Mouse (Mus musculus) midbrain, embryonic 16.5 days (tissue): ENCODE results near the gene Trappc4. TPM values are rescaled to one million over a fixed set of nuclear protein-coding genes. Genes with fewer than 3 reads are reported as not detected.
"Not testable (repeated sequence)": the region's sequence is repeated elsewhere in the genome, so short reads cannot be mapped to it uniquely, and the experiment has no call there.

Experiments used
- ATAC-seq: fragments of 200-750 bp; cut with Nextera tagmentation; 2 replicates; pipeline ENCODE4 v1.8.0; 2017; ENCODE audit warnings: moderate TSS enrichment
- H3K27ac ChIP-seq: fragments of 300-500 bp; sonication (generic); 2 replicates; pipeline ENCODE4 v1.5.1; 2014; ENCODE audit warnings: mild to moderate bottlenecking, low read length, mixed read lengths
- H3K27me3 ChIP-seq: fragments of 300-500 bp; sonication (generic); 2 replicates; pipeline ENCODE4 v1.6.1; 2014; ENCODE audit warnings: low read depth, low read length, mixed read lengths; ENCODE audit not compliant: control insufficient read depth, insufficient read depth
- H3K36me3 ChIP-seq: fragments of 300-500 bp; sonication (generic); 2 replicates; pipeline ENCODE4 v1.6.1; 2014; ENCODE audit warnings: mild to moderate bottlenecking, low read length, moderate library complexity, mixed read lengths; ENCODE audit not compliant: control insufficient read depth, insufficient read depth
- H3K4me1 ChIP-seq: fragments of 300-500 bp; sonication (generic); 2 replicates; pipeline ENCODE4 v1.6.1; 2014; ENCODE audit warnings: mild to moderate bottlenecking, low read length, mixed read lengths; ENCODE audit not compliant: control insufficient read depth, insufficient read depth
- H3K4me2 ChIP-seq: fragments of 300-500 bp; sonication (generic); 2 replicates; pipeline ENCODE4 v1.6.1; 2014; ENCODE audit warnings: mild to moderate bottlenecking, low read length, mixed read lengths
- H3K4me3 ChIP-seq: fragments of 300-500 bp; sonication (generic); 2 replicates; pipeline ENCODE4 v1.5.1; 2014; ENCODE audit warnings: low read depth, mild to moderate bottlenecking, low read length, moderate library complexity, mixed read lengths
- H3K9ac ChIP-seq: fragments of 300-500 bp; sonication (generic); 2 replicates; pipeline ENCODE4 v1.6.1; 2014; ENCODE audit warnings: low read depth, low read length, mixed read lengths
- H3K9me3 ChIP-seq: fragments of 300-500 bp; sonication (generic); replicated peaks from 2 replicates; pipeline ENCODE4 v1.6.1; 2014; ENCODE audit warnings: mild to moderate bottlenecking, low read length, mixed read lengths; ENCODE audit not compliant: control insufficient read depth, poor library complexity, severe bottlenecking
- WGBS: fragments of 180-500 bp; shearing (Covaris S2); extraction: QIAGEN DNeasy Blood & Tissue Kit; methylation state at CpG from one replicate; pipeline ENCODE4 v1.1.7; 2014; 5-methylcytosine and 5-hydroxymethylcytosine counted together
- polyA plus RNA-seq: library from polyadenylated mRNA; unstranded; fragments of >200 nt; fragmentation: Nextera tagmentation; extraction: Ambion mirVana; gene quantifications from 2 replicates; pipeline ENCODE4 v1.2.1, GENCODE M21; 2015

The Trappc4 gene
- polyA plus RNA-seq, 1 experiment from 2014 or later: 330 TPM

DNA sequence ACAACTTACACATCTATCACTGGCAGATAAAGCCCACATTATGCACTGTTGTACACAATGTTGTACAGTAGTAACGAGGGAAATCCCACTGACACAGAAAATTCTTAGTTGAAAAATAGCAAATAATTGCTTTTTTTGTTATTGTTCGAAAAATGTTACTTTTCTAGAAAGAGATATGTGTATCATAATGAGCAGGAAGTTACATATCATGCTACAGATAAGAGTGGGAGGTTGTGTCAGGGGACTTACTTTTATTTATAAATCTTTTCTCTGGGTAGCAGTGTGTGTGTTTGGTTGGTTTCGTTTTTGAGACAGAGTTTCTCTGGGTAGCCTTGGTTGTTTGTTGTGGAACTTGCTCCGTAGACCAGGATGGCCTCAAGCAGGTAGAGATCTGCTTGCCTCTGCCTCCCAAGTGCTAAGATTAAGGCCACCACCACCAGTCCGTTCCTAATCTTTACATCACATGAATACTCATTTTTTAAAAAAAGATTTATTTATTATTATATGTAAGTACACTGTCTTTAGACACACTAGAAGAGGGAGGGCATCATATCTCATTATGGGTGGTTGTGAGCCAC lies 29.2 kb downstream of the Trappc4 start:
- Histone ChIP-seq H3K27ac (no peak overlapping the region), H3K27me3 (no peaks in the 10 kb centered on the region), H3K9ac (peak overlapping the region; percentile 96), H3K4me3 (peak overlapping the region; percentile 96), H3K4me2 (peak overlapping the region; percentile 71), H3K36me3 (peaks cover 7% of the 10 kb centered on the region; the same call in 1 of the 2 replicates), H3K4me1 (peaks cover 17% of the 10 kb centered on the region), H3K9me3 (no peaks in the 10 kb centered on the region)
- WGBS: 93% methylated on average over 5 of the region's 5 CpGs
- no peak for ATAC-seq

- peaks cover 17% of the 10 kb centered on the region for H3K4me1 ChIP-seq
- ATAC-seq, H3K4me2 ChIP-seq: not testable (repeated sequence)
Measured at GRCm38 (mm10) chr9:44377335-44377734, 30.1 kb downstream of the Trappc4 start.

GRCm38 (mm10) chr9:44376141-44376540 lies 31.3 kb downstream of the Trappc4 start:
- 91% methylated on average over 6 of the region's 6 CpGs for WGBS

More at GRCm38 (mm10) chr9:44377335-44377734, 30.1 kb downstream of the Trappc4 start:
- H3K4me3 ChIP-seq, H3K27ac ChIP-seq, H3K9me3 ChIP-seq, H3K9ac ChIP-seq, H3K27me3 ChIP-seq, H3K36me3 ChIP-seq: not testable (repeated sequence)
- 87% methylated on average over 2 of the region's 2 CpGs for WGBS

DNA sequence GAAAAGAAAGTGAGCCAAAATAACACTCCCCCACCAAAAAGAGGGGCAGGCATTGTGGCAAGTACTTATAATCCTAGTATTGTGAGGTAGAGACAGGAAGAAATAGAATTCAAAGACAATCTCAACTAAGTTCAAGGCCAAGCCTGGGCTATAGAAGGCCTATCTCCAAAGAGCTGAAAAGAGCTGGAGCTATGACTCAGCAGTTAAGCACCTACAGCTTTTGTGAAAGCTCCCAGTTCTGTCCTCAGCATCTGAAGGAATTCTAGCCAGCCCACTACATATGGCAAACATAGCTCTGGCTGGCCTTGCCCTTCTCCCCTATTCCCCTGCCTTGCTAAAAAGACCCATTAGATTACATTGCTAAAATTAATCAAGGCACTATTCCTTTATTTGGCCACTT lies 34.0 kb downstream of the Trappc4 start:
- H3K9ac ChIP-seq: no peak overlapping the region
- ATAC-seq: no peak
- no peaks in the 10 kb centered on the region for H3K27me3 ChIP-seq
- no peak overlapping the region for H3K4me2 ChIP-seq
- no peaks in the 10 kb centered on the region for H3K36me3 ChIP-seq
- H3K27ac ChIP-seq: no peak overlapping the region
- peaks cover 3% of the 10 kb centered on the region for H3K4me1 ChIP-seq
- H3K4me3 ChIP-seq: no peak overlapping the region
- no peaks in the 10 kb centered on the region for H3K9me3 ChIP-seq

More at GRCm38 (mm10) chr9:44376141-44376540, 31.3 kb downstream of the Trappc4 start:
- H3K4me2 ChIP-seq: no peak overlapping the region
- H3K4me3 ChIP-seq: no peak overlapping the region
- H3K27me3 ChIP-seq: no peaks in the 10 kb centered on the region
- peaks cover 17% of the 10 kb centered on the region for H3K4me1 ChIP-seq
- H3K9ac ChIP-seq: no peak overlapping the region
- no peaks in the 10 kb centered on the region for H3K36me3 ChIP-seq
- H3K27ac ChIP-seq: no peak overlapping the region
- H3K9me3 ChIP-seq: no peaks in the 10 kb centered on the region
- no peak for ATAC-seq

DNA sequence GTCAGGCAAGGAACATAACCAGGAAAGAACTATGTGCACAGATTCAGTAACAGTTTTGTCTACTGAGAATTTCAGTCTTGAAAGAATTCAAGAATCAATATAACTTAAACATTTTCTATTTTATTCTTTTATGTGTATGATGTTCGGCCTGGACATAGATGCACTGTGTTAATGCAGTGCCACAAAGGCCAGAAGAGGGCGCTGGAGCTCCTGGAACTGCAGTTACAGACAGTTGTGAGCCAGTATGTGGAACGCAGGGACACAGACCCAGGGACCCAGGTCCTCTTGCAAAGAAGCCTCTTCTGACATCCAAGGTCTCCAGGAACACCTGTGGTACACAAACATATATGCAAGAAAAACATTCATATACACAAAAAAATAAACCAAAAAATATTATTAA lies 42.9 kb downstream of the Trappc4 start:
- Histone ChIP-seq H3K36me3 (no peaks in the 10 kb centered on the region), H3K4me1 (peaks cover 8% of the 10 kb centered on the region), H3K27ac (no peak overlapping the region), H3K9me3 (no peaks in the 10 kb centered on the region), H3K9ac (no peak overlapping the region), H3K27me3 (no peaks in the 10 kb centered on the region), H3K4me2 (no peak overlapping the region), H3K4me3 (no peak overlapping the region)
- WGBS: 62% methylated on average over 3 of the region's 3 CpGs
- no peak for ATAC-seq

DNA sequence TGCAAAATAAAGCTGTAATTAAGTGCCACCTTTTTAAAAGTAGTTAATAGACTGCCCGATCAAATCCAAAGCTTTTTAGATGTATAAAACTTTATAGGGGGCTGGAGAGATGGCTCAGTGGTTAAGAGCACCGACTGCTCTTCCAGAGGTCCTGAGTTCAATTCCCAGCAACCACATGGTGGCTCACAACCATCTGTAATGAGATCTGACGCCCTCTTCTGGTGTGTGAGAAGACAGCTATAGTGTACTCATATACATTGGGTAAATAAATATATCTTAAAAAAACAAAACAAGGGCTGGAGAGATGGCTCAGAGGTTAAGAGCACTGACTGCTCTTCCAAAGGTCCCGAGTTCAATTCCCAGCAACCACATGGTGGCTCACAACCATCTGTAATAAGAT lies 45.5 kb downstream of the Trappc4 start:
- H3K27me3 ChIP-seq, H3K9me3 ChIP-seq, H3K36me3 ChIP-seq, H3K4me1 ChIP-seq: not testable (repeated sequence)
- Histone ChIP-seq H3K4me3 (peak overlapping the region; percentile 94), H3K27ac (peak overlapping the region; percentile 83), H3K4me2 (peak overlapping the region; percentile 96), H3K9ac (peak overlapping the region; percentile 93)
- peak; percentile 72; the same call in 1 of the 2 replicates for ATAC-seq
- WGBS: 44% methylated on average over 4 of the region's 4 CpGs

DNA sequence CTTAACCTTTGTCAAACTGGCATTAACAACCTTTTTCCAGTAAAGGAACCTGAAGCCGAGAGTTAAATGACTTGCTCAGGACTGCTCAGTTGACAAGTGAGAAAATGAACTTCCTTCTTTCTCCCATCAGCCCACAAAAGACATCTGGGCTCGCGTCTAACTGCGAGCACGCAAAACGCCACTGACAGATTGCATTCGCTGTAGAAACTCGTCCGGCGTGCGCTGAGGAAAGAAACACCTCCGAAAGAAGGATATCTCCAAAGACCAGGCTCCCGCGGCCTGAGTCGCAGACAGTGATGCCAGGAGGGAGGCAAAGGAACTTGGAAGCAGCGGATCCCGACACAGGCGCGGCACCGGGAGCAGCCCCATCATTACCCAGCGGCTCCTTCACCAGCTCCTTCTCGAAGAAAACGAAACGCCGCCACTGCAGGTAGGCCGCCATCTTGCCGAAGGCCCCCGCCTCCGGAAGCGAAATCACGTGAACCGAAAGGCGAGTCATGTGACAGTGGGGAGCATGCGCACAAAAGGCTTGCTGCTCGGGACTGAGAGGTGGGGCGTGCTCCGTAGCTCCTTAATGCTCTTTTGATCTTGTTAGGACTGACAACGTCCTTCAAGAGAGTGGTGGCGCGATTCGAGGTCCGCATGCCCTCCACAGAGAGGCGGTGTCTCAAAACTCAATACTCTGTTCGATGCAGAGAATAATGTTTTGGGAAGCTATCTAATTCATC lies 46.0 kb downstream of the Trappc4 start, which contains the start of gene Vps11:
Gene Vps11, minus strand, starts transcription at position 481 of the 728 bp plus-strand sequence.
- Histone ChIP-seq H3K9ac (peak within 1 kb of the TSS; percentile 93), H3K27ac (peak within 1 kb of the TSS; percentile 83), H3K4me2 (peak within 1 kb of the TSS; percentile 96), H3K4me3 (peak within 1 kb of the TSS; percentile 94), H3K36me3 (peaks cover 14% of the 10 kb centered on the region), H3K9me3 (no peaks in the 10 kb centered on the region), H3K27me3 (no peaks in the 10 kb centered on the region), H3K4me1 (peaks cover 8% of the 10 kb centered on the region)
- peak; percentile 93 for ATAC-seq
- under 1% methylated on average over 44 of the region's 44 CpGs for WGBS

DNA sequence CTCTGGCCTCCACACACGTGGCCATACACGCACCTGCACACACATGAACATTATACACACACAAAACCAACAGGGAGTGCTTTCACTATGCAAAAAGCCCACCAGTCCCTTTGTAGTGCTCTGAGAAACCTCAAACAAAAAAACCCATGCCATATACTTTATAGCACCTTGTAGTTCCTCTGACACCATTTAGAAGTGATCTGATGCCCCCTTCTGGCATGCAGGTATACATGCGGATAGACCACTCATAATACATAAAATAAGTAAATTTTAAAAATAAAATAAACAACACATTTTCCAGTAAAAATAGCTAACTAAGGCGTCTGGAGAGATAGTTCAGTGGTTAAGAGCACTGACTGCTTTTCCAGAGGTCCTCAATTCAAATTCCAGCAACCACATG lies 50.2 kb downstream of the Trappc4 start:
- H3K9ac ChIP-seq: no peak overlapping the region
- H3K36me3 ChIP-seq: peaks cover 51% of the 10 kb centered on the region
- H3K4me1 ChIP-seq: peaks cover 8% of the 10 kb centered on the region
- no peaks in the 10 kb centered on the region for H3K27me3 ChIP-seq
- H3K4me2 ChIP-seq: no peak overlapping the region
- ATAC-seq: no peak
- no peak overlapping the region for H3K4me3 ChIP-seq
- 81% methylated on average over 4 of the region's 4 CpGs for WGBS
- H3K9me3 ChIP-seq: no peaks in the 10 kb centered on the region
- H3K27ac ChIP-seq: no peak overlapping the region
